Mouse (Mus musculus) liver, adult 2 months (tissue): ENCODE data around the gene Dnaaf3. TPM values are rescaled to one million over a fixed set of nuclear protein-coding genes. Genes with fewer than 3 reads are reported as not detected.

ENCODE experiments used
- DNase-seq: peaks from one replicate; pipeline ENCODE4 v3.0.0-alpha.2; 2011; ENCODE audit warnings: low read depth, low spot score; ENCODE audit errors: extremely low read depth
- H3K27ac ChIP-seq: fragments of 200-500 bp; replicated peaks from 2 replicates; pipeline ENCODE4 v1.5.1; 2012; ENCODE audit warnings: low read depth, mild to moderate bottlenecking, control low read depth, inconsistent platforms, low read length; ENCODE audit not compliant: insufficient read depth
- H3K27me3 ChIP-seq: fragments of 200-500 bp; 2 replicates; pipeline ENCODE4 v1.6.1; 2012; ENCODE audit warnings: mild to moderate bottlenecking, moderate library complexity, low read length, inconsistent platforms; ENCODE audit not compliant: control insufficient read depth, insufficient read depth
- H3K36me3 ChIP-seq: fragments of 200-500 bp; 2 replicates; pipeline ENCODE4 v1.6.1; 2012; ENCODE audit warnings: low read length, inconsistent platforms; ENCODE audit not compliant: control insufficient read depth, insufficient read depth
- H3K4me1 ChIP-seq: fragments of 200-500 bp; 2 replicates; pipeline ENCODE4 v1.6.1; 2011; ENCODE audit warnings: low read length; ENCODE audit not compliant: control insufficient read depth, insufficient read depth
- H3K4me3 ChIP-seq: fragments of 200-500 bp; 2 replicates; pipeline ENCODE4 v1.5.1; 2011; ENCODE audit warnings: low read depth, mild to moderate bottlenecking, control low read depth, low read length, moderate library complexity; ENCODE audit not compliant: insufficient read depth
- H3K79me2 ChIP-seq: fragments of 200-500 bp; 2 replicates; pipeline ENCODE4 v1.6.1; 2012; ENCODE audit warnings: inconsistent platforms, mild to moderate bottlenecking, low read length, moderate library complexity; ENCODE audit not compliant: control insufficient read depth, insufficient read depth
- H3K9ac ChIP-seq: fragments of 200-500 bp; 2 replicates; pipeline ENCODE4 v1.6.1; 2012; ENCODE audit warnings: low read depth, mild to moderate bottlenecking, control low read depth, inconsistent platforms, low read length
- CTCF ChIP-seq: fragments of 200-500 bp; IDR thresholded peaks from 2 replicates; pipeline ENCODE4 v1.5.1; 2011; ENCODE audit warnings: low read depth, low read length, control low read depth
- POLR2A ChIP-seq: fragments of 200-500 bp; IDR thresholded peaks from 2 replicates; pipeline ENCODE4 v1.6.1; 2011; ENCODE audit warnings: low read length, control low read depth; ENCODE audit not compliant: insufficient read depth; ENCODE audit errors: extremely low read depth
- WGBS: fragments of 180-500 bp; shearing (Covaris S2); methylation state at CpG from one replicate; pipeline ENCODE4 v1.1.7; 2018; 5-methylcytosine and 5-hydroxymethylcytosine counted together
- polyA plus RNA-seq: library from polyadenylated mRNA; depleted of rRNA; stranded (reverse); fragments of >200 nt; gene quantifications from 2 replicates; pipeline ENCODE4 v1.2.3, GENCODE M21; 2012
- total RNA-seq: library from RNA; depleted of rRNA; stranded (reverse); fragments of >200 nt; gene quantifications from 2 replicates; pipeline ENCODE4 v1.2.3, GENCODE M21; 2014

Dnaaf3 gene
- total and polyA plus RNA-seq, 2 experiments: 0.09 to 0.44 TPM

DNA sequence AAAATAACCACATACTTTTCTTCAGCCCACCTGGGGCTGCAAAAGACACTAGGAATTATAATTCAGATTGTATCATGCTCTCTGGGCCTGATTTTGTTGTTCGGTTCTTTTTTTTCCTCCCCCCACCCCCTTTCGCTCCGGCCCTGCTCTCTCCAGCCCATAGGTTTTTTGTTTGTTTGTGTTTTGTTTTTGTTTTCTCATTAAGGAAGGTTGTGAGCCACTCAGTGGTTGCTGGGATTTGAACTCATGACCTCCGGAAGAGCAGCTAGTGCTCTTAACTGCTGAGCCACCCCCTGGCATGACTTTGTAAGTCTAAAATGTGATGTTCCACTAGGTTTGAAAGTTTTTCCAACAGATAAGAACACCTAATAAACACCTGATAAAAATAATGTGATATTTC, 29.2 kb downstream of the Dnaaf3 start:
- no peak overlapping the region for H3K9ac ChIP-seq
- WGBS: 79% methylated on average over 4 of the region's 4 CpGs
- DNase-seq: no peak
- H3K4me3 ChIP-seq: no peak overlapping the region
- no peaks in the 10 kb centered on the region for H3K36me3 ChIP-seq
- peaks cover 26% of the 10 kb centered on the region for H3K79me2 ChIP-seq
- TF ChIP-seq POLR2A (no peak), CTCF (no peak)
- no peak overlapping the region for H3K27ac ChIP-seq
- no peaks in the 10 kb centered on the region for H3K27me3 ChIP-seq
- H3K4me1 ChIP-seq: peaks cover 10% of the 10 kb centered on the region

DNA sequence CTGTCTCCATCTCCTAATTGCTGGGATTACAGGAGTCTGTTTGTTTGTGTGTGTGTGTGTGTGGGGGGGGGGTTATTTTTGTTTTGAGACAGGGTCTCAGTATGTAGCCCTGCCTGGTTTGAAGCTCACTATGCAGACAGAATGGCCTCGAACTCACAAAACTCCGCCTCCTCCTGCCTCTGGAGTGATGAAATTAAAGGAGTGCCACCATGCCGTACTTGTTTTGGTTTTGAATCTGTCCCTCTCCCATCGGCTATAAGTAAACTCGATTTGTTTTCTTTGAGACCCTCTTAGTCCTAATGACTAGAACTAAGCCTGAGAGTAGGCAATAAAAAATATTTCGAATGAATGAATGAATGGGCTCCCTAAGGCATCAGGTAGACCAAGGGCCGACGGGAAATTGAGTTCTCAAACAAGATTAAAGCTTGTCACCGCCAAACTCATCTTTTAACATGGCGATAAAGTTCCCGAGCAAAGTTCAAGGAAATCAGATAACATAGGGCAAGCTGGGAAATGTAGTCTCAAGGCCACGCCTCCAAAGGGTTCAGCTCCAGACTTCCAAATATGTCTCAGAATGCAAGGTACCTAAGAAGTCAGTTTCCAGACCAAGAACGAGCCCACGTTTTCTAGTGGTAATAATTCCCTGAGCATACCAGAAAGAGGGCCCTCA, 29.7 kb downstream of the Dnaaf3 start:
- WGBS: 8% methylated on average over 14 of the region's 14 CpGs
- peak; percentile 97 for DNase-seq
- Histone ChIP-seq H3K4me1 (peaks cover 10% of the 10 kb centered on the region), H3K4me3 (peak overlapping the region; percentile 40; the same call in 1 of the 2 replicates), H3K9ac (no peak overlapping the region), H3K36me3 (no peaks in the 10 kb centered on the region), H3K79me2 (peaks cover 27% of the 10 kb centered on the region), H3K27me3 (no peaks in the 10 kb centered on the region), H3K27ac (peak overlapping the region; percentile 90)
- TF ChIP-seq POLR2A (no peak), CTCF (no peak)

DNA sequence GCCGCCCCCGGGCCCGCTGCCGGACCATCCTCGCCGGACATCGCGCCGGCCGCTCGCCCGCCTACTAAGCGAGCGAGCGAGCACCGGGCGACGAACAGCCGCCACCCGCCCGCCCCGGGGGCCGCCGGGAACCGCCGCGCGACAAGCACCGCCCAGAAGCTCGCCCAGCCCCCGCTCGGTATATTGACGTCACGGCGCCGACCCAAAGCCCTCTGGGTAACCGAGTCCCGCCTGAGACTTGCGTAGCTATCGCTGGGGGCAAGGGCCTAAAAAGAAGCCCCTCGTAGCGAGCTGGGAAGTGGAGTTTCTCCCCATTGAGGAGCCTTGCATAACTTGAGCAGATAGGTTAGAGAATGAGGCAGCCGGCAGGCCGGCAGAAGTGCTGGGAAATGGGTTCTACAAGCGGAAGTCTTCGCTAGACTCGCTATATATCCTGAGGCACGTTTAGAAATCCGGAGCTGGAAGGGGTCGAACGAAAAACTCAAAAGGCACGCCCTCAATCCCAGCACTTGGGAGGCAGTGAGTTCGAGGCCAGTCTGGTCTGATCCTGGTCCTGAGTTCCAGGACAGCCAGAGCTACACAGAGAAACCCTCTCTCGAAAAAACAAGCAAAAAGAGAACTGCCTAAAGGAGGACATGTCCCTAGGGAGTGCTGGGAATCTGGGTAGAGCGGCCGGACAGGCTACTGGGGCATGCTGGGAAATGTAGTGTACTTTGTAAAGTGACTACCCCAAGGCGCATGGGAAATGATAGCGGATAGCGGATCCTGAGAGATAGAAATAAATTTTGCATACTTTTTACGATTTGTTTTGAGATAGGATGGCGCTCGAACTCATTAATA, 30.5 kb downstream of the Dnaaf3 start, which contains the start of gene Ppp1r12c:
Gene Ppp1r12c, minus strand, starts transcription at position 123 of the 840 bp plus-strand sequence.
- Histone ChIP-seq H3K4me1 (peaks cover 10% of the 10 kb centered on the region), H3K79me2 (peaks cover 27% of the 10 kb centered on the region), H3K9ac (peak within 1 kb of the TSS; percentile 91), H3K27ac (peak within 1 kb of the TSS; percentile 90), H3K36me3 (no peaks in the 10 kb centered on the region), H3K27me3 (no peaks in the 10 kb centered on the region), H3K4me3 (peak within 1 kb of the TSS; percentile 97)
- TF ChIP-seq CTCF (no peak), POLR2A (peak; percentile 45; the same call in 1 of the 2 replicates)
- DNase-seq: peak; percentile 86
- 1% methylated on average over 62 of the region's 62 CpGs for WGBS

DNA sequence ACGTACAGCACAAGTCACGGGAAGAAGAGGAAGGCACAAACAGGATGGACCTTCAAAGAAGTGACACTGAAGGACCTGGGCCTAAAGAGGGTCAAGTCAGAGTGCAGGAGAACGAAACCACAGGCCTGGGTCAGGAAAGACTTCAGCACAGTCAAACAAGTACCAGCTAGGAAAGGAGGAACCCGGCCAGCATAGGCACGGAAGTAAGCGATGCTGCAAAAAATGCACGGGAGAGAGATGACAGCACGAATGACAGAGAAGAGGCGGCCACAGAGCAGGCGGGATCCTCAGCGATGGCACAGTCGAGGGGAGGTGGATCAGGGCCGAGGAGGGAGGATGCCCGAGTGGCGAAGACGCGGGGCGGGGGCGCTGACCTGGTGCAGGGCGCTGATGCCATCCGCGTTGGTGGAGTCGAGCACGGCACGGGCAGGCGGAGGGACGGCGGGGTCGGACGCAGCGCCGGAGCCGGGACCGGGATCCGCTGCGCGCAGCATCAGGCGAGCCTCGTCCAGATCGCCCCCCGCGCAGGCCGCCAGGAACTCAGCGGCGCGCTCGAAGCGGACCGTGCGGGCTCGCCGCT, 31.3 kb downstream of the Dnaaf3 start:
- no peak for TF ChIP-seq POLR2A
- no peak for TF ChIP-seq CTCF
- Histone ChIP-seq H3K36me3 (no peaks in the 10 kb centered on the region; the same call in 1 of the 2 replicates), H3K4me1 (peaks cover 10% of the 10 kb centered on the region), H3K27me3 (no peaks in the 10 kb centered on the region), H3K4me3 (peak overlapping the region; percentile 97), H3K27ac (peak overlapping the region; percentile 20), H3K79me2 (peaks cover 32% of the 10 kb centered on the region), H3K9ac (peak overlapping the region; percentile 91)
- under 1% methylated on average over 52 of the region's 52 CpGs for WGBS
- peak; percentile 24 for DNase-seq

DNA sequence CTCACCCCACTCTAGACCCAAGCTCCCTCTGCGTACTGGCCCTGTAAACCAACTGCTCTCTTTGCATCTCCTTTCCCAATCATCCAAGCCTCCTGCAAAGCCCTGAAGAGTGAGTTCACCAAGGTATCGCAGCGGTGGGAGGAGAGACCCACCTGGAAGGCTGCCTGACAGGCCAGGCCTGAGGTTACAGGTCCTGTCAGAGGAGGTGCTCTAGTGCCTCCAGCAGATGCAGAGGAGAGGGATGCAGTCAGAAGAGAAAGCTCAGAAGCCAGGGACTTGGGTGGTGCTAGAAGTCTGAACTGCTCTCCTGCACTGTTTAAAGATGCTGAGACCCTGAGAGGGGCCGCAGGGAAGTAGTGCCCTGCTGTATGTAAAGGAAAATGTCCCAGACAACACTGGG, 33.2 kb downstream of the Dnaaf3 start:
- Histone ChIP-seq H3K27me3 (no peaks in the 10 kb centered on the region), H3K9ac (0 out of 2 replicates have a peak overlapping the region, but pooled peaks have one; percentile 1), H3K27ac (no peak overlapping the region), H3K4me1 (peaks cover 10% of the 10 kb centered on the region), H3K36me3 (no peaks in the 10 kb centered on the region; the same call in 1 of the 2 replicates), H3K79me2 (peaks cover 32% of the 10 kb centered on the region), H3K4me3 (no peak overlapping the region)
- WGBS: 89% methylated on average over 4 of the region's 4 CpGs
- no peak for DNase-seq
- no peak for TF ChIP-seq CTCF
- TF ChIP-seq POLR2A: no peak
